Mouse (Mus musculus): ENCODE data around the gene Suclg2.

GRCm38 (mm10) chr6:95551000-95551399, 167.6 kb downstream of the Suclg2 start:
- TF ChIP-seq CTCF (IDR thresholded peaks at IDR 0.05; ENCODE audit: extremely low read depth, insufficient read depth, insufficient read length, insufficient replicate concordance) (no peak), POLR2A (IDR thresholded peaks at IDR 0.05; ENCODE audit: low read depth, low read length) (no peak)

All from spleen, adult 2 months (tissue).